Mouse (Mus musculus) right cerebral cortex, postnatal 36 days (tissue): ENCODE data around the gene Ephb2.

ENCODE experiments used
- DNase-seq, 2 experiments: peaks; one replicate each; pipeline ENCODE4 v3.0.0; 2022; ENCODE audit warnings: low spot score in 2 of 2, mixed read lengths in 1 of 2

Ephb2 gene

DNA sequence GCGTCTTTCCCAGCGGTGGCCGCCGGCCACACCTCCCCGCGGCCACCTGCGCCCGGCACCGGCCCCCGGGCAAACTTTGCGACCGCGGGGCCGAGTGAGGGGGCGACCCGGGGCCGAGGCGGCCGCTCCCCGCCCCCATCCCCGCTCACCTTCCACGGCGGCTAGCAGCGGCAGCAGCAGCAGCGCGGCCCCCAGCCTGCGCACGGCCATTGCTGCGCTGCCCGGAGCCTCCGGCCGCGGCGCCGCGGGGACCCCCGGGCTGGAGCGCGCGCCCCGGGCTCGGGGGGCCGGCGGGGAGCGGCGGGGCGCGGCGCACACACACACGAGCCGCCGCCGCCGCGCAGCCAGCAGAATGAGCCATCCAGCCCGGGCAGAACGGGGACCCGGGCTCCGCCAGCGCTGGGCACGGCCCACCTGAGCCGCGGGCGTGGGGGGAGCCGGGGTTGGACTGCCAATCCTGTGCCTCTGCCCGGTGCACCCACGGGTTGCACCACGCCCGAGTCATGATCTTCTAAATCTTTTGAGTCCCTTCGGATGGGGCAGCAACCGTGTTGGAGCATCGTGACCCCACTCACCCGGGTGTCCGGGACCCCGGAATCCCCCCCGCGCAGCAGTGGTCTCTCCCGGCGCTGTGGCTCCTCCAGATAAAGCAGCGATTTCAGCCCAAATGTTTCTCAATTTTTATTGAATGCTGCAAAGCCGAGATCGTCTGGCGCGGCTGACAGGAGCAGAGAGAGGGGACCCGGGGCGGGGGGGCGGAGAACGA lies at the start of gene Ephb2:
Gene Ephb2 (minus strand): TSS at position 368 of the 766 bp plus-strand sequence.
- DNase-seq: peak; percentile 45 to 52

DNA sequence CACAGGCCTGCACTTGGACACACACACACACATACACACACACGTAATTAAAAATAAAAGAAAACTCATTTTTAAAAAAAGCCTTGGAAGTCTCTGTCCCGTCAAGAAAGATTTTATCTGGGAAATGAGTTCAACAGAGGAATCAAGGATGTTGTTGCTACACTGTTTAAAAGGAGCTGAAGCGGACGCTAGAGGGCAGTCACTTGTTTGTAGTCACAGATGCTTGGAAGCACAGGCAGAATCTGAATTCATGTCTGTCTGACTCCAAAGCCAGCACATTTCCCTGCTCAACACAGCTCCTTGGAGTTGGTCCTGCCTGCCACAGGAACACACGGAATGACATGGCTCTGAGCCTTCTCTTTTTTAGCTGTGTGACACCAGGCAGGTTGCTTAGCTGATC lies 42.8 kb upstream of the Ephb2 start:
- no peak for DNase-seq

DNA sequence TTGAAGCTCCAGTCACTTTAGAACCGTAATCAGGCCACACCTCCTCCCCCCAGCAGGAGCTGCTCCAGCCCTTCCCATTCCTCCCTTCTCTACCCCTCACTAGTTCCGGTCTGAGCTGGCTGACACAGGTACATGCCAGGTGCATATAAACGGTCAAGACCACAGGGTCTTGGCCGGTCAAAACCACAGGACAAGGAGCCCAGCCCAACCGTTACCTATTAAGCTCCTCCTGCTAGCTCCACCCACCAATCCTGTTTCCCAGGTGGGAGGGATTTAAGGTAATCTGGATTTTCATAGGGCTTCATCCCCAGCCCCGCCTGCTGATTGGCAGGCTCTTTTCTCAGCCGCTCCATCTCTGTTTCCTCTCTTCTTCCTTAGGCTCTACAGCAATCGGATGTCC lies 42.4 kb upstream of the Ephb2 start:
- no peak for DNase-seq

DNA sequence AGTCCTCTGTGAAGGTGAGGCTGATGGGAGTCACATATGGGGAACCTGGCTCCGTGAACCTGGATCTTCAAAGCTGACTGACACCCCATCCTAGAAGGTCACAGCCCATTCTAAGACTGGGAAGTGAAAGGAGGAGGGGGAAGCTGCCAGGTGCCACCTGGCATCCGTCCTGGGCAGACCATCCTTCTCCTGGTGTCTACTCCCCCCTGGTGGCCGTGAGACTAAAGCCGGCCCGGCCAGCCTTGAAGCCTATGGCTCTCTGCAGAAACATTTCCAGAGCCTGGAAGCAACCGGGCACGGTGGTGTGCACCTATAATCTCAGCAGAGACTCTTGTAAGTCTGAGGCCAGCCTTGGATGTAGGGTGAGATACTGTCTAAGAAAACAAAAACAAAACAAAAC lies 41.2 kb upstream of the Ephb2 start:
- DNase-seq: peak in 1 of 2 experiments; percentile 15

DNA sequence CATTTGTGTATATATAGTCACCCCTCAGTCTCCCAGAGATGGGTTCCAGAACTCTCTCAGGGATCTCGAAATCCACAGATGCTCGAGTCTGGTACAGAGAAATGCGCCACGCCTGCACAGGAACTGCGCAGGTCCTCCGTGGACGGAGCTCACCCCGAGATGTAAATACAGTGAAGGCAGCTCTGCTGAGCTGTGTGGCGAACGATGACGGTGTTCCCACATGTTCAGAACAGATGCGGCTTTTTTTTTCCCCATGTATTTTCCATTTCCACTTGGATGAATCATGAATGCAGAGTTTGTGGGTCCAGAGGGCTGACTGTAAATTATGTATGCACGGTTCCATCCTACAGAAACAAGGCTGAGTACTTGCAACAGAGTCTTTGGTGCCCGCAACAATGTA lies 39.2 kb upstream of the Ephb2 start:
- DNase-seq: peak in 1 of 2 experiments; percentile 12

DNA sequence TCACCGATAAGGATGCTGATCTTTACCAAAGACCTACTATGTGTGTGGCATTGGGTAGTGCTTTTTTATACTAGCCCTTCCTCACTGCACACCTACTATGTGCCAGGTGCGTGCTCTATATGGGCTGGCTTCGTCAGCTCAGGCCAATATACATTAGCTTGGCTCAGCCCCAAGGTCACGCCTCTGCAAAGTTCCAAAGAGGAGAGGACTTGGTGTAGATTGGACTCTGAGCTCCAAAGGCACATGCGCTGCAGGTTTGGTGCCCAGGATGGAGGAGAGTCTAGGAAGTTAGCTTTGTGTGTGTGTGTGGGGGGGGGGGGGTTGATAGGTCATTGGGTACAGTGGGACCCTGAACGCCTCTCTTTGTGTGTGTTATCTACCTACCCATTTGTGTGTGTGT lies 32.6 kb upstream of the Ephb2 start:
- no peak for DNase-seq

DNA sequence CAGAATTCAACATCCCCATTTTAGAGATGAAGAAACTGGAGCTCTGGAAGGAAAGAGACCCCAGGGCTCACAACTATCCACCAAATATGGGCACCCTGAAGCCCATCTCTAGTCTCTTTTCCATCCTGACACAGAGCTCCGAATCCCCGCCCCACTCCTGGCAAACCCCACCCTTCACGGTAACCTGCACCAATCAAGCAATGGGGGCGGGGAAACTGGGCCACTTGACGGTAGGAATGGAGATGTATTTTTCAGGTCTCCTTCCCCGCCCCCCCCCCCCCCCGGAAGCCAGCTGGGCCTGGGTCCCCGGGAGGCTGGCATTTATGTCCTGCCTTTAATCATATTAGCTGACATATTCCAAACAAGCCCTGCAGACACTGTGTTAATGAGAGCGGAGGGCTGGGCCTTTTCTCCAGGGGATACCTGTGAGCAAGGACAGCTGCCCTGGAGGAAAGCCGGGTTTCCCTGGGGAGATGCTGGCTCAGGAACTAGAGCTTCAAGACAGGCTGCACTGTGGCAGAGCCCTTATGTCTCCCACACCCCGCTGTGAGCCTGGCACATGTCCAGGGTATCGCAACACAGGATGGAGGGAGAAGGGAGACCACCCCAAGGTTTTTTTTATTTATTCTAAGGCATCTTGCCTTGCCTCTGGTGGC lies 32.0 kb upstream of the Ephb2 start:
- DNase-seq: no peak

DNA sequence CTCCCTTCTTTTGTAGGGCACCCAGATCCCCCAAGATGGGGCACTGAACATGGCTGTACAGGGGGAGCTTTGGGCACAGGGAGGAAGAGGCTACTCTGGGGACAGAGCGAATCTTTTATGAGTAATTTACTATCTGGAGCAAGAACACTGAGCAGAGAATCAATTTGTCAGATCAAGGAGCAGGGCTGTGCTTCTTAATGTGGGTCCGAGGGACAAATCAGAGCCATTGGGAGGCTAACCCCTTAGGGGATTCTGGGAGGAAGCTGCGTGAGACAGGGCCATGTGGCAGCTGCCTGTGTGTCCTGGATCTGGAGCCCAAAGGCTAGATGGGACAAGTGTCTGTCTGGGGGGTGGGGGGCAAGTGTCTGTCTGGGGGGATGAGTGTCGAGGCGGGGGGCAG lies 29.7 kb upstream of the Ephb2 start:
- DNase-seq: no peak

DNA sequence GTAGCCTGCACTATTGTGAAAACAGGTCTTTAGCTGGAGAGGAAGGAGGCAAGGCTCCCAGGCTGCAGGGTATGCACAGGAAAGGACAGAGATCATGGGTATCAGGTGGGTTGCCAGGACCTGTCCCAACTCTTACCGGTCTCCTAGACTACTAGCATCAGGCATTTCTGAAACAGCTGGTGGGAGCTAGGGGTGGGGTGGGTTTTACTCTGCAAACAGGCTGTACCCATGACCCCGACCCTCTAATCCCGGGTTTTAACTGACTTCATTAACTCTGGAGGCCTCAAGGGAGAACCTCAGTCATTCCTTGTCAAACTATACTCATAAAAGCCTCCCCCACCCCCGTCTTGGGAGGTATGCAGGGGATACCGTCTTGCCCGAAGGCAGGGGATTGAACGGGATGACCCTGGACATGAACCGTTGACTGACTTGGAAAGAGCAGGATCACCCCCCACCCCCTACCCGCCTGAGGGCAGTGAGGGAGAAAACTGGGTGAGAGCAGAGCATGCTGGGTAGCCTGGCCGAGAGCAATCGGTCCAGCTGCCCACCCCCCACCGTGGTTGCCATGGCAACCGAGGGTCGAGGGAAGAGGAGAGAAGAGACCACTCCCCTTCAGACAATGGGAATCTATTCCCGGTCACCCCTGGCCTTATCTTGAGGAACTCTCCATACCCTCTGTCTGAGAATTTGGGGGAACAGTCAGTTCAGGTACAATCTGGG lies 29.1 kb upstream of the Ephb2 start:
- no peak for DNase-seq

DNA sequence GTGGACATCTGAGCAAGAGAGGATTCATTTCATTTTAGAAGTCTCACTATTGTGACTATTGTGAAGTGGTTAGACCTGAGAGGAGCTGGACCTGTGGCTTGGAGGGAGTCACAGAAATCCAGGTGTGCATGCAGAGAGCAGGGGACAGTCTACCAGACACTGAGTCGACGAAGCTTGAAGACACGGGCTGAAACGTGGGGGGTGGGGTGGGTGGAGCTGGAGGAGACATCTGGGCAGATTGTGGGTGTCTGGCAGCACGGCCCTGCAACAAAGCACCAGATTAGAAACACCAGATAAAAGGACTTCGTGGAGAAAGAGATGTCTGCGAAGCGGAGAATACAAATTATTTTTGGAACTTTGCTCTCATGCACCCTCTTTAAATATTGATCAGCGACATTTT lies 27.7 kb upstream of the Ephb2 start:
- DNase-seq: no peak

DNA sequence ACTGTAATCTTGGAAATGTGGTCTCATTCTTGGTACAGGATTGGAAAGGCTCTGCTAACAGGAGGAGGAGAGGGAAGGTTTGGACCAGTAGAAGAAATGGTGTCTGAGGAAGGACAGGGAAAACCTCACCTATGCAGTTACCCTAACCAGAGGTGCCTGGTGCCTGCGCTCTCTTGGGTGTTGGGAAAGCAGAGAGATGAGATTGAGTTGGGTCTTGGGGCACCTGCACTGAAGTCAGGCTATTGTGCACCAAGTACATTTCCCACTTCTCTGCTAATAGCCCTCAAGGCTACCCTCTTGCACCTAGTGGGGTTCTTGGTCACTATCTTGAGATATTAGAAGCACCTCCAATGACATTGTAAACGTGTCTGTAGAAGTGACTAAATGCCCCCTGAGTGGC lies 26.6 kb upstream of the Ephb2 start:
- DNase-seq: no peak

DNA sequence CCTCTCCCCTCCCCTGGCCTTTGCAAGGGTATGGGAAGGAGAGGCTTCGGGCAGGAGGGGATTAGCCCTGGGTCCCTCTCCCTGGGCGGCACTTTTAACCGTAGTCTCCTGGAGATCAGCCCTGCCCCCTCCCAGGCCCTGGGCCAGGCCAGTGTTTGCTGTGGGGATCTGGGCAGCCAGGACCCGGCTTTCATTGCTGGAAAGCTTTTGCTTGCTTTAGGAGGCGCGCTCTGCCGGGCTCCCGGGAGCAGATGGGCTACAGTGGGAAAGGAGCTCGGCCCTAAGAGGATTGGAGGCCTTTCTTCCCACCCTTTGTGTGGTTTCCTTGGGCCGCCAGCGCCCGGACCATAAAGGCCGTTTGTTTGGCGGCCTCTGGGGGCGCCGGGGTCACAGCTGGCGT lies 26.0 kb upstream of the Ephb2 start:
- DNase-seq: no peak

DNA sequence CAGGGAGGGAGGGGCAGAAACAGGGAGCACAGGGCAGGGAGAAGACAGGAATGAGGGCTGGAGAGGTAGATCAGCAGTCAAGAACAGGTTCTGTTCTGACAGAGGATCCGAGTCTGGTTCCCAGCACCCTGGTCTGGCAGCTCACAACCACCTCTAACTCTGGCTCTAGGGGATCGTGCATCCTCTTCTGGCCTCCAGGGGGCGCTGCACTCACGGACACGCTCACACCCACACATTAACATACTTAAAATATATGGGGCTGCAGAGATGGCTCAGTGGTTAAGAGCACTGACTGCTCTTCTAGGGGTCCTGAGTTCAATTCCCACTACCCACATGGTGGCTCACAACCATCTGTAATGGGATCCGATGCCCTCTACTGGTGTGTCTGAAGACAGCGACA lies 24.2 kb upstream of the Ephb2 start:
- DNase-seq: no peak

DNA sequence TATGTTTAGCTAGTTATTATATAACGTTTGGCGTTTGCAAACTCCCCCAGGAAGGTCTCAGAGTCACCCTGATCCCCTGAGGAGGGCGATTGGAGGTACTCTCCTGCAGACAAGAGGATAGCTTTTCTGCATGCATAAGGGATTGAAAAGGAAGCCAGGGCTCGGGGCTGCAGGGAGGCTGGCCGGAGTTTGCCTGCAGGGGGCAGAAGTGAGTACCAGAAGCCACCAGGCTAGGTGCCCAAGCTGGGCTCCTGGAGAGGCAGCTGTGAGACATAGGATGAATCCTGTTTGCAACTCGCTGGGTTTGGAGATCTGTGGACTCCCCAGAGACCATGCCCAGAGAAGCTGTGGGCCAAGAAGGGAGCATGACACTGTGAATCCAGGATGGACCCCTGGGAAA lies 19.3 kb upstream of the Ephb2 start:
- DNase-seq: no peak

DNA sequence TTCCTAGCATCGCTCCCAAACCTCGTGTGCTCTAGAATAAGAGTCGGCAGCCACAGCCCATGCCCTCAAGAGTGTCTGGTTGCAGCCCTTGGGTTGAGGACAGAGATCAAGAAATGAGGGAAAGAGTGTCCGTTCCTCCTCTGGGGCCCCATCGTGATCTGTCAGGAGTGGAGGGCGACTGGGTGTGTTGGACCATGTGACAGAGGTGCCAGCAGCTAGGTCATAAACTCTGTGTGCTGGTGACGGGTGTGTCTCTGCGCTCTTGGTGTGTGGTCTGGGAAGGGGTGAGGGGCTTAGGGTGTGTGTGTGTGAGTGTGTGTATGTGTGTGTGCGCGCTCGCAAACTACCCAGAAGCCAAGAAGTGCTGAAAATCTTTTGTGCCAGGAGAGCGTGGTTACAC lies 17.2 kb upstream of the Ephb2 start:
- DNase-seq: no peak

DNA sequence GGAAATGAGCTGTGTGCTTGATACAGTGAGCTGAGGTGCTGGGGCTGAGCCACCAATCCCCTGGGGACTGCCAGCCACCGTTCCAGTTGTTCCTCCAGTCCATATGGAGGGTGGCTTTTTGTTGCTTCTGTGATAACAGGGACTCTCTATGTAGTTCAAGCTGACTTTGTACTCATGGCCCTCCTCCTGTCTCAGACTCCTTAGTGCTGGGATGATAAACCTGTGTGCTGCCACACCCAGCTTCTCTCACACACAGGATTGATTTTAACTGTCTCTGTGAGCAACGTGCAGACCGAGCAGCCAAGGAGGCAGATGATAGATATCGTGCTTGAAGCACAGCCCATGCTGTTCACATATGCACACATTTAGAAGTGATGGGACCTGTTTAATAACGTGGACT lies 16.3 kb upstream of the Ephb2 start:
- DNase-seq: no peak

DNA sequence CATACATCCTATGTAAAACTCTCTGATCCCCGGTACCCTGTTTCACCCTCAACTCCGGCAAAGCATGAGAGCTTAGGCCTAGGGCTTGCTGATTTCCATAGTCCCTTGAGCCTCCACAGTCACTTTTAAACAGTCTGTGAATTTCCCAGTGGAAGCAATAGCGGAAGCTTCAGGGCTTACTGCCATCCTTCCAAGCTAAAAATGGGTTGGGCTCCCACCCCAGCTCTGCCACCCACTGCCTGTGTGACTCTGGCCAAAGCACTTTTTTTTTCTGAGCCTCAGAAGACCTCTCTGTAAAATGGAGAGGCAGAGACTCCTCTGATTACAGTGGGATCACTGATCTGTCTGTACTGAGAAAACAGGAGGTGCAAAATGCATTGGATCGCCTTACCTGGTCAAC lies 12.8 kb upstream of the Ephb2 start:
- peak in 1 of 2 experiments; percentile 58 for DNase-seq

DNA sequence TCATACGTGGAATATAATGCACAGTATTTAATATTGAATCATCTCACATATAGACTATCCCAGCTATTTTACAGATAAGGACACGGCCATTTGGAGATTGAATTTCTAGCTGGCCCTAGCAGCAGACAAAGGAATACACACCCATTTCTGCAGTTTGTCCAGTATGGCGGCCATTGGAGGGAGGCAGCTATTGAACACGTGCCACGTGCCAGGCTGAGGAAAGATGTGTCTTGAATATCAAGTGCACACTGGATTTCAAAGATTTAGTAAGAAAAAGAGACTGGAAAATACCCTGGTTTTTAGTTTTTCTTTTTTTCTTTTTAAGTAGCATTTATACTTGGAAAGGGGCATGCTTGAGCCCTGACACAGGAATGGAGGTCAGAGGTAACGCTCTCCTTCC lies 11.4 kb upstream of the Ephb2 start:
- DNase-seq: no peak

DNA sequence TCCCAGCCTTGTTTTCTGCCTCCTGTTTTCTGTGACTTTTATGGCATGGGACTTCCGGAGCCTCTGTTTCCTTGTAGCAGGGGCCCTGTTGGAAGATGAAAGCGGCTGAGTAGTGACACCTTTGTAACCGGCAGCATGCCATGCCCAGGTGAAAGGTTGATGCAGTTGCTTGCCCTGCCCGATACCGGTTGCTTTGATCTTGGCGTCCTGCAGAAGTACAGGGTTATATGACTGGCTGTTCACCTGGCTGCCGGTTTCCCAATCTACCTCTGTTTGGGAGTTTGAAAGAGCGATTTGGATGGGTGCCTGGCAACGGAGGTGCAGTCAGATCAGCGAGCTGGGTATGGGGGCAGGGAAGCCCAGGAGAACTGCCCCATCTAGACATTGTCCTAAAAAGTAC lies 7.0 kb upstream of the Ephb2 start:
- DNase-seq: no peak

DNA sequence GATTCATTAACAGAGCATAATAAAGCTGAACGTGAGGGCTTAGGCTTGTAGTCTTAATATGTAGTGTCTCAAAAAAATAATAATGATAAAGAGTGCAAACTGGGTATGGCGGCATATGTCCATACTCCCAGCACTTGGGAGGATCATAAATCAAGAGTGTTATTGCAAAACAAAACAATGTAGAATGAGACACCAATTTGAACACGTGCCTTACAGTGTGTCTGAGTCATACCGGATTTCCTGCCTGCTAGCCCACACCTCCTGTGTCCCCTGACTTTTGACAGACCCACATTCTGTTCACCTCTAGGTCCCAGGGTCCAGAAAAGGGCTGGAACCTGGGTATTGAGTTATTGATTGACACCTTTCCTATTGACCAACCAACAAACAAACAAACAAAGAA lies 6.2 kb upstream of the Ephb2 start:
- no peak for DNase-seq

DNA sequence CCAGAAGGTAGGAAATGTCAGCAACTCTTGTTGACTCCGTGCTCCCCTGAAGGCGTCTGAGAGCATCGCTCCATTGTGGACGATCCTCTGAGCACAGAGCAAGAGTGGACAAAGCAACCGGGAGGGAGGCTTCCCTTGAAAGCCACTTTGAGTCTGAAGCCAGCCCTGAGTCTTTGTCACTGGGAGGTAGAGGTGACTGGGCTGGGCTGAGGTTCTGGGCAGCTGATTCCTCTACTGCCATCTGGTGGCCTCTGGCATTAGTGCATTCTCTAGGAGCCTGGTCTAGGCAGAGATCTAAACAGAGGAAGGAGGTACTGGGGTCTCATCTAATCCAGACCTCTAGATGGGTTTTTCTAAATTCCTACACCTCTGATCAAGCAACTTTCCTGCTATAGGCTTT lies 5.3 kb upstream of the Ephb2 start:
- peak in 1 of 2 experiments; percentile 56 for DNase-seq

DNA sequence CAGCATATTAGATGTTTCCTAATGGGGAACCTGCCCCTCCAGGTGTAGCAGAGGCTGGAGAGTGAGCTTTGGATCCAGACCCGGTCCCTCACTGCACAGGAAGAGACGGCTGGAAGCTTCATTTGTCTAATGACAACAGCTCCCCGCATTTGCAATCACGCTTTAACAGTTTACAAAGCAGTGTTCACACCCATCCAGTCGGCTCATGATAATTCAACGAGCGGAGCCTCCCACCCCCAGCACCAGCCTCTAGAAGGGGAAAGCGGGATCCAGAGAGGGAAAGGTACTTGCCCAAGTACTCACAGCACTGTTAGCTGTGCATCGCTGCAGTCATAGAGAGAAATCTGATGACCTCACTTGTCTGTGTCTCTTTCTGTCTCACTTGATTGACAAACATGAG lies 2.7 kb upstream of the Ephb2 start:
- no peak for DNase-seq

DNA sequence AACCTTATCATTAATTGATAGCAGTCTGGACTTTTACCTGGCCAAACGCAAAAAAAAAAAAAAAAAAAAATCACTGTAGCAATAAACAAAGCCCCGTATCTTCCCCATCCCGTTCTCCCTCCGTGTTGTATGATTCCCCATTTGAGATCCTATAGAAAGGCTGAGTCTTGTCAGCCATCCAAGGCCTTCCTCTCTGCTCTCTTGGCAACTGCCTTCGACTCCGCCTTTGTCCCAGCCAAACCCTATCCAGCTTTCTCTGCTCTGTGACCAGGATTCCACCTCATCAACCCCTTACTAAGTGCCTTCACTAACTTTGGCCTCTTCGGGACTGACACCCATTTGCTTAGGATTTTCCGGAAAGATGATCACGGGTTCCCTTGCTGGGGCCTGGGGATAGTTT lies 2.2 kb upstream of the Ephb2 start:
- DNase-seq: no peak
